Mouse (Mus musculus): ENCODE results near the gene Pet100.
"Not testable (repeated sequence)": the region's sequence is repeated elsewhere in the genome, so short reads cannot be mapped to it uniquely, and the experiment has no call there.

Gene Pet100

DNA sequence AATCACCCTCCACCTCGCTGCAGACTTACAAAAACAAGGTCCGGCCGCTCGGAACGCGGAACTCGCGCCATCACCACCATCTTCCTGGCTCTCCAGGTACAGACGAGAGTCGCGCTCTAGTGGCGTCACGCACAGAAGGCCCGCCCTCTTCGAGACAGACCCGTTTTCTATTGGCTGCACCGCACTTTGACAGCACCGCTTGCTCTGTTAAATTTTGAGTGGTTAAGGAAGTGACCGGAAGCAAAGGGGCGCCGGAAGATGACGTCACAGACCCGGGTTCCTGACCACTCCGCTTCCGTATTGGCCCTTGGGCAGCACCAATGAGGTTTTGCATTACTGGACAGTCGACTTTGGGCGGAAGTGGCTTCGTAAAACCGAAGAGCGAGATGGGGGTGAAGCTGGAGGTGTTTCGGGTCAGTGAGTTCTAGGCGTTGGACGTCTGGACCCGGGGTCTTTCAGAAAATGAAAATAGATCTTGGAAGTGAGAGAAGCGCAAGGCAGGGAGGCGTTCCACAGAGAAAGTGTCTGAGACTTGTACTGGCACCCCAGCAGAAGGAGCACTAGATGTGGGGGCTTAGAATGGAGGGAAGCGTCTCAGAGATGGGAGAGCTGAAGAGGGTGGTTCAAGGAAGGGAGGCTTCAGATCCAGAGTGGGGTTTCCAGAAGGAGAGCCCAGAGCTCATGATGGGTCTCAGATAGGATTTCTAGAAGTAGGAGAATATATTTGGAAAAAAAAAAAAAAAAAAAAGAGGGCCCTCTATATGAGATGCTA, at the start of gene Pet100, which contains the start of gene Xab2:
Pet100 (plus strand) TSS at position 350 of the 772 bp plus-strand sequence.
Xab2 (minus strand) TSS at position 118 of the 772 bp plus-strand sequence.
- DNase-seq = peak; percentile 97

GRCm38 (mm10) chr8:3574546-3574945, 46.8 kb upstream of the Pet100 start:
- no peak for DNase-seq

DNA sequence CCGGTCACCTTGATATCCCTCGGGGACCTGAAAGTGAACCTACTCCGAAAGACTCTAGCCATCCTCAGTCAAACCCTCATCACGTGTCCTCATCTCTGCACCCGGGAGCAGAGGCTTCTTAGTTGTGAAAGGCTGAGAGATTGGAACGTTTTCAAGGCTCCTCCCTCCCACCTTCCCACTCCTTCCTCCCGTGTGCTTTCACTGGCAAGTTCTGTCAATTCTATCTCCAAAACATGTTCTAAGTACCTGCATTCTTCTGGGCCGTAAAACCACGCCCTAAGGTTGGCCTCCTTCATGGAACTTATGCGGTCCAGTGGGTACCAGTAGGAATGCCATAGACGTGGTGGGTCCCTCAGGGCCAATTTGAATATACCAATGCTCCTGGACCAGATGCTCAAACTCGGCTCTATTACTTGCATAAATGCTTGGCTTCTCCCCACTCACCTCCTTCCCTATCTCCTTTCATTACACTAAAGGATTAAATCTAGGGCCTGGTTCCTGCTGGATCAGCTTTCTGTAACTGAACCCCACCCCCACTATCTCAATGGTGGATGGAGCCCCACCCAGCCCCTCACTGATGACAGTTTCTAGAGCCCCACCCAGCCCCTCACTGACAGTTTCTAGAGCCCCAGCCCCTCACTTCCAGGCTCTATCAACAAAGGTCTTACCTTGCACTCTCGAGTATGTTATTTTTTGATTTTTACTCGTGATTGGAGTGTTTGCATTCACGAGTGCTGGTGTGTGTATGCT, 45.0 kb upstream of the Pet100 start:
- no peak for DNase-seq

DNA sequence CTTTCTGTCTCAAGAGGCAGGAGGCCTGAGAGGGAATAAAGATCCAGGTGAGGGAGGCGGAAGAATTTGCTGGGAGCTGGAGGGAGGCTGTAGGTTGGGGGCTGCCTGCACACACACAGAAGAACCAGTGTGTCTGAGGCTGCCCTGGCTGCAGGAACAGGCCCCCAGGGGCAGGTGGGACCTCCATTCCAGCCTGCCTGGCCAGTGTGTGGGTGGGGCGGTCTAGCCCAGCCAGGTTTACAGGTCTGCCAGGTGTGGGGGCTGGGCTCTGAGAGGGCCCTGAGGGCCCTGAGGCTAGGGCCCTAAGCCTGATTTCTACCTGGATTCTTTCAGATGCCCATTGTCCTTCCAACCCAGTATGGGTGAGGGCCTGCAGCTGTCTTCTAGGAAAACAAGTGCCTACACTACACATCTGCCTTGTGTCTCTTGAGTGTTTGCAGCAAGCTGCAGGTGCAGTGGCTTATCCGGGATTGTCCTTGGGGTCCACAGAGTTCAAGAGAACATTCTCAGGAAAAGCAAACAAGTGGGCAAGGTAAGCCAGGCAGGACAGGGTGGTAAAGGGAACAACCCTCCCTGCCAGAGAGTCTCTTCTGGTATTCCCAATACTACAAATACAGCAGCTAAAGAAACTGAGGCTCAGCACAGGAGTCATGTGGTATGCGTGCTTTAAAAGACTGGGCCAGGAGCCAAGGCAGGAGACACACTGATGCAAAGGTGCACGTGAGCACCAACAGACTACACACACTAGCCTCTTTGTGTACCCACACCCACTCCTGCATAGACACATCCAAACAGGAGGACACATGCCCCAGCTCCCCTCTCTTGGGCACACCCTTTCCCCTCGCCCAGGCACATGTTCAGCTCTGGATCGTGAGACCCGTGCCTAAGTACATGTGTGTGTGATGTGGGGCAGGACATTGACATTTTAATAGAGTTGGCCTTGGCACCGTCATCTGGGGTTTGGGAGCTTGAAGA, 41.7 kb upstream of the Pet100 start:
- DNase-seq = no peak

- not testable (repeated sequence) for DNase-seq
Measured at GRCm38 (mm10) chr8:3581961-3582360, 39.4 kb upstream of the Pet100 start.

DNA sequence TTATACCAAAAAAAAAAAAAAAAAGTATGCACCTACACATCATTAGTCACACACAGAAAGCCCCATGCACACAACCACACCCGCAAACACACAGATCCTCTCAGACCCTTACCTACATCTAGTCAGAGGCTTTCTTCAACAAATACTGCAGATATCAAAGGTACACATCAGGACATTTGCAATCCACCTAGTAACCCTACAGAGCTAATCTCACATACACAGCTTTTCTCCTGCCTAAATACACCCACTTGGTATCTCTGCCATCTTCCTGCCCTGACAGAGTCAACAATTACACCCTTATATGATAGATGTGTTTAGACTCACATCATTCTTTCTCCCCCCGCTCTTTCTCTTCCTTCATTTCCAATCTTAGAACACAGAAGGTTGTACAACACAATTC, 34.9 kb upstream of the Pet100 start:
- DNase-seq = no peak

GRCm38 (mm10) chr8:3586993-3587390, 34.4 kb upstream of the Pet100 start, which contains the start of gene Camsap3:
TSS of gene Camsap3 (plus strand) at chr8:3587293.
- no peak for DNase-seq

DNA sequence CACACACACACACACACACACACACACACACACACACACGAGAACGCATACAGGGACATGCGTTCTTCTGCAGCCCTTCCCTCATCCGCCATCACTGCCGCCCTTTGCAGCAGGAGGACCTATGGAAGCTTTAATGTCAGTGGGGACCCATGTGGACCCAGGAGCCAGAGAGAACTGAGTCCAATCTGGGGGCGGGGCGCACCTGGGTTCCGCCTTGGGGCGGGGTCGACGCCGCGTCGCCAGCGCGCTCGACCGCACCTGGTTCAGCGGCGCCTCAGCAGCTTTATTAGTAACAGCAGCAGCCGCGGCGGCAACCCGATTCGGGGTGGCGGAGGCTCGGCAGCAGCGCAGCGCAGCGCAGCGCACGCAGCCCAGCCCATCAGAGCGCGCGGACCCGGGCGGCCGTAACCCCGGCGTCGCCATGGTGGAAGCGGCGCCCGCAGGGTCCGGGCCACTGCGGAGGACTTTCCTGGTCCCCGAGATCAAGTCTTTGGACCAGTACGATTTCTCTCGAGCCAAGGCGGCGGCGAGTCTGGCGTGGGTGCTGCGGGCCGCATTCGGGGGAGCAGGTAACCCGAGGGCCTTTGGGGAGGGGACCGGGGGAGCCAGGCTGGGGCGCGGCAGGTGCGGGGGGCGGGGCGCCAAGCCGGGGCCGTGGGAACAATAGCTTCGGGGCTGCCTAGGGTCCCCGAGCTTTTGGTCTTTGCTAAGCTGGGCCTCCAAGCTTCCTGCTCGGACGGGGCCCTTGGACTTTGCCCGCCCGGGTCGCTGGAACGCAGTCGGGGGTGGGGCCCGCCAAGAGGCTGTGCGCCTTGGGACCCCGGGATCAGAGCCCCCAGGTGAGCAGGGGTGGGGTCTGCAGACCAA, 33.7 kb upstream of the Pet100 start:
- DNase-seq = peak; percentile 16

DNA sequence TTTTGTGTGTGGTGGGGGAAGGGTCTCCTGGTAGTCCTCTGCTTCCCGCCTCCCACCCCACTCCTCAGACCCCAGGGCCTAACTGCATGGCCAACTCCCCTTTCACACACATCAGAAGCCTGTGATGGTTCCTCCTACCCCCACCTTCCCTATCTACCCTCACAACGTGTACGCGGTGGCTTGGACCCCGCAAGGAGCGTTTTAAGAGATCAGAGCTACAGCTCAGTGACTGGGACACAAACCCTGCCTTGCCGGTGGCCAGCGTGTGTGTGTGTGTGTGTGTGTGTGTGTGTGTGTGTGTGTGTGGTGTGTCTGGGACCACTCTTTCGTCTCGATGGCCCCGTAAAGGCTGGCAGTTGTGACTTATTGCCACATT, 33.1 kb upstream of the Pet100 start:
- no peak for DNase-seq

DNA sequence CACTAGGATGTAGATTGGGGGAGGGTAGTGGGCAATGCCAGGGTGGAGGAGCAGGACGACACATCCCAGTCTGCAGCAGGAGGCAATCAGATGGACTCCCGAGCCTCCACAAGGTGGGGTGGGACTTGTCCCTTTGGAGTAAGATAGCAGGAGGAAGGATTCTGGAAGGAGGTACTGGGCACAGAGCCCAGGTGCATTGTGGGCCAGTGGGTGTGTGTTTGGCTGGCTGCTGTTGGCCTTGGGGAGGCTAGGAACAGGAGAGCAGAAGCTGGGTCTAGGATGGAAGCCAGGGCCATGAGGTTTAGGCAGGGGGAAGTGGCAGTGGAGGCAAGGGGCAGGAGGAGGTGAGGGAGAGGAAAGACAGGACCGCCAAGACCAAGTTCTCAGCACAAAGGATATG, 27.9 kb upstream of the Pet100 start:
- no peak for DNase-seq

DNA sequence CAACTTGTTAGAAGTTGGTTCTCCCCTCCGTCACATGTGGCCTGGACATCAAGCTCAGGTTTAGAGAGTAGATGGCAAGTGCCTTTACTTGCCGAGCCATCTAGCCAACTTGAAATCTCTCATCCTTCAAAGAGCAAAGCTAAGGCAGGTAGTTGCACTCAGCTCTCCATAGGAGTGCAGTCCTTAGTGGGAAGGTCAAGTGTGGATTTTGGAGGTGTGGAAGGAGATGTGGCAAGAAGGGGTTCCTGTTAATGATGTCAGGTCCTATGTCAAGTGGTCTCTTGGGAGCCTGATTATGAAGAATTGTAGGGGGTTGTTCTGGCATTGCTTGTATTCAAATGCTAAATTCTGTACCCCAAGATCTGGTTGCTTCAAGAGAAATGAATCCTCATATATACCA, 26.9 kb upstream of the Pet100 start:
- DNase-seq = no peak

- no peak for DNase-seq
Measured at GRCm38 (mm10) chr8:3598054-3598453, 23.3 kb upstream of the Pet100 start.

DNA sequence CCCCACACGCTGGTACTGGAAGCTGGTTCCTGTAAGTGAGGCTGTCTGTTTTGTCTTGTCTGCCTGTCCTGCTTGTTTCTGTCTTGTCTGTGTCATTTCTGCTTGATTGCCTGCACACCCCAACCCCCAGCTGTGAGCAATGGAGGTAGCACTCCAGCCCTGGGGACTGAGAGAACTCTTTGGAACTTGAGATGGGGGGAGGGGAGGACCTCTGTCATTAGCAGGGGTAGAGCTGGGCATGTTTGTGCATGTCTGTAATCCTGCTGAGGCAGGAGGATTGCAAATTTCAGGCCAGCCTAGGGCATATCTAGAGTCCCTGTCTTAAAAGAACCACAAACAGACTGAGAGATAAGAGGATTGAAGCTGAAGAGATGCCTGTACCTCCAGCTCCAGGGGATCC, 22.1 kb upstream of the Pet100 start:
- DNase-seq = no peak

- no peak for DNase-seq
Measured at GRCm38 (mm10) chr8:3600401-3600800, 20.9 kb upstream of the Pet100 start.

DNA sequence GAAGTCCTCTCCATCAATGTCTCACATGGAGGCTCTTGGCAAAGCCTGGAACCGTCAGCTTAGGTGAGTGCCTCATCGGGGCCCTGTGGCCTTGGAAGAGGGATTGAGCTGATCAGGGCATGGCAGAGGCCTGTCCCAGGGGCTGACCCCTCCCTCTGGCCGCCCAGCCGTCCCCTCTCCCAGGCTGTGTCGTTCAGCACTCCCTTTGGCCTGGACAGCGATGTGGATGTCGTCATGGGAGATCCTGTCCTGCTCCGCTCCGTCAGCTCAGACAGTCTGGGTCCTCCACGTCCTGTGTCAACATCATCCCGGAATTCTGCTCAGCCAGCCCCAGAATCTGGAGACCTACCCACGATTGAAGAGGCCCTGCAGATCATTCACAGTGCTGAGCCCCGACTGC, 17.9 kb upstream of the Pet100 start:
- DNase-seq = no peak

DNA sequence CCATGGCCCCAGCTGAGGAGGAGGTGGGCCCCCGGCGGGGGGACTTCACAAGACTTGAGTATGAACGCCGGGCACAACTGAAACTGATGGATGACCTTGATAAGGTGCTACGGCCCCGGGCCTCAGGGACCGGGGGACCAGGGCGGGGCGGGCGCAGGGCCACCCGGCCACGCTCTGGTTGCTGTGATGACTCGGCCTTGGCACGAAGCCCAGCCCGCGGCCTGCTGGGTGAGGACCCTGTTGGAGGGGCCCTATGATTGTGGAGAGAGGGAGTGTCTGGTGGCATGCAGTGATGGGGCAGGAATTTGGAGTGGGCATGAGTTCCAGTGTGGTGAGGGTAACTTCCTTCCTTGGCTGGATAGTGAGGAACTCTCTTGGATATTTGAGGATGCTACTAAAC, 14.8 kb upstream of the Pet100 start:
- DNase-seq = no peak

DNA sequence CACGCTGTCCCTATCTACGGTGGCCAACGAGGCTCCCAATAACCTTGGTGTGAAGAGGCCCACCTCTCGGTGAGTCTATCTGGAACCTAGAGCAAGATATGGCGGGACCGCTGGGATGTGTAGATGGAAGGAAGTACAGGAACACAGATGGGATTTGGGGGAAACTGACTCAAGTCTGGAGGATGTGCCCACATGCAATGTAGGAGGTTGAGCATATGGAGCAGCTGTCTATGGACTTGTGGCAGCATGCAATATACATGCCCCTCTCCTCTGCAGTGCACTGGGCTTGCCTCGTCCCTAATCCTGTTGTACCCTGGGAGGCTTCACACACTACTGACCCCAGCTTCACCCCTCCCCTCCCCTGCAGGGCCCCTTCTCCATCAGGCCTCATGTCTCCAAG, 13.5 kb upstream of the Pet100 start:
- DNase-seq = no peak

DNA sequence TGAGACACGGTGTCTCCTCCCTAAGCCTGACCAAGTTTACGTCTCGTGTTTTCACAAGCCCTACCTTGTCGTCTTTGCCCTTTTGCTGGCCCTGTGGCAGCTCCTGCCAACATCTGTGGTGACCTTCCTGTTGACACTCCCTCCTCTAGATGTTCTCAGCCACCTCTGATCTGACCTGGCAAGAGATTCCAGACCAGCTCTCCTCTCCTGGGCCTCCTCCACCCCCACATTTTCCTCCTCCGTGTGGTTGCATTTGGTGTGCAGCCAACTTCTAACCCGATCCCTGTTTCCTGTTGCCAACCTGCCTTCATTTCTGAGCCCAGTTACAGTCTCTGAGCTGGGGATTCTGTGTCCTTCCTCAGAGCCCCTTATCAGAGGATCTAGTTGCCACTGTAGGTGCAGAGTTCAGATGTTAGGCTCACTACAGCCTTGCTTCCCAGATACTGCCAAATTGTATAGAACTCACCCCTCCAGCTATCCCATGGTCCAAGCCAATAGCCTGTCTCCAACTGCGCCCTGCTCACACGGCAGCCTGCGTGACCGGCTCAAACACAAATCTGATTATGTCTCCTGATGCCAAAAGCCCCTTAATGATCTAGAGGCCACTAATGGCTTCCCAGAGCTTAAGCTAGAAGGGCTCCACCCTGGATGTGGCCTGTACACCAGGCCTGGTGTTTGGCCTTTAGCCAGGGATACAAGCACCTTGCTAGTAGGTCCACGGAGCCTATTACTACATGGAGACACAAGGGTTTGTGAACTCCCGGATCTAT, 12.1 kb upstream of the Pet100 start:
- DNase-seq = no peak

DNA sequence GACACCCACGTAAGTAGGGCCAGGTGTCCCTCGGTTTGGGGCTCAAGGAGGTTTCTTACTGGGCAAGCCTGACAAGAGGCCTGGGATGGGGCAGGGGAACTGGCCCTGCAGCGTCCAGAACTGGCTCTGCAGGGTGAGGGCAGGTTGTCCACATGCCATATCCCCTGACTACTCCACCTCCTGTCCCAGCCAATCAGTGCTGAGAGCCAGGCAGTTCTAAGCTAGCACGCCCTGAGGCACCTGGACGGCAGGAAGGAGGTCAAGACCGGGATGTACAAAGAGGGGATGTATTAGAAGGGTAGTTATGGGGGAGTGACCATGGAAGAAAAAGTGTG, 11.6 kb upstream of the Pet100 start:
- no peak for DNase-seq

GRCm38 (mm10) chr8:3622119-3622518, 771 bp downstream of the Pet100 start:
- DNase-seq = no peak

DNA sequence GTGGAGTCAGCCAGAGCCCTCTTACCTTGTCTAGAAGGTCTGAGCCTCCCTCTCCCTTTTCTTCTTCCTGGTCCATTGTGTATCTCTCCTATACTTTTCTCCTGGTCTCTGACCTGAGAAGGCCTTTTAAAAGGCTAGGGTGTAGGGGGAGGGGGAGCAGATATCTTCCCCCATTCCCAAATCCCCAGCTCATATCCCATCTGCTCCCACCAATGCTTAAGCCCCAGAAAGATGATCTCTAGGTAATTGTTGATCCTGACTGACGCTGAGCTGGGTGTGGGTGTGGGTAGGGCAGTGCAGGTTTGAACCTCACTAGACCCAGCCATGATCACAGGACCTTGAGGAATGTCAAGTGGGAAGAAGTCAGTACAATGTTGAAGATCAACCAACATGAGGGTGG, 4.1 kb downstream of the Pet100 start, which contains the start of gene Pcp2:
Pcp2 (minus strand) TSS at position 101 of the 400 bp plus-strand sequence.
- DNase-seq = no peak

All from thymus, postnatal 25 days (tissue).